Mouse (Mus musculus): ENCODE results near the gene Serpinf2.

GRCm38 (mm10) chr11:75441034-75441433 is 1.6 kb upstream of the Serpinf2 start:
- TF ChIP-seq CTCF (IDR thresholded peaks at IDR 0.05; ENCODE audit: borderline replicate concordance, extremely low read depth, insufficient read depth, insufficient read length), result no peak
- TF ChIP-seq POLR2A (IDR thresholded peaks at IDR 0.05; ENCODE audit: borderline replicate concordance, extremely low read depth, insufficient read depth, insufficient read length, poor library complexity, severe bottlenecking), result no peak

Data from brain, embryonic 14.5 days (tissue).